Comparison of ENCODE assay signal across 21 mouse cellular contexts in the genomic region with DNA sequence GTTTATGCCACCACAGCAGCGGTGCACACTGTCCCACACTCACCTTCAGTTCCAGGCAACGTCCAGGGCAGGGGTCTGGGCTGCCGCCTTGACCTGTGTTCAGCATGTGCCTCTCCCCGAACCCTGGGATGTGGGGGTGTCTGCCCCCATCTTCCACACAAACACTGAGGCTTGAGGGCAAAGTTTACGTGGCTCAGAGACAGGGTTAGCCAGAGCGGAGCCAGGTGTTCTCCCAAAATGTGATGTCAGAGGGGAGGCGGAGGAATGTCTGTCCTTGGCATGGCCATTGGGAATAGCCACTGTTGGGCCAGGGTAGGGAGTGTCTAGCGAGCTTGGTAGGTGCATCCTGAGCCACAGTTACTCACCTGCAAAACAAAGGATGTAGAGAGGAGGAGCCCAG.
"Had no signal": no experiment of that assay in that cellular context is flagged by ENCODE, and none has a peak within 500 bp of the region (broad histone marks: within the 10 kb centered on the region; RNA-seq: fewer than 3 reads in every experiment).

No protein-coding gene starts in this region.

- H3K4me2 ChIP-seq: lung, embryonic 15.5 days; midbrain, embryonic 12.5 days; neural tube, embryonic 13.5 days; neural tube, embryonic 15.5 days had no signal

- H3K27ac ChIP-seq: lung, embryonic 15.5 days; macrophage; midbrain, embryonic 10.5 days; midbrain, embryonic 12.5 days; neural tube, embryonic 13.5 days; neural tube, embryonic 15.5 days had no signal

- H3K27me3 ChIP-seq: lung, embryonic 15.5 days; midbrain, embryonic 12.5 days; neural tube, embryonic 13.5 days; neural tube, embryonic 15.5 days had no signal

- H3K4me3 ChIP-seq: lung, embryonic 15.5 days; midbrain, embryonic 10.5 days; midbrain, embryonic 12.5 days; myocyte; neural tube, embryonic 13.5 days; neural tube, embryonic 15.5 days had no signal

- H3K9ac ChIP-seq: lung, embryonic 15.5 days; midbrain, embryonic 12.5 days; neural tube, embryonic 13.5 days; neural tube, embryonic 15.5 days had no signal

- H3K9me3 ChIP-seq: lung, embryonic 15.5 days; midbrain, embryonic 10.5 days; midbrain, embryonic 12.5 days; neural tube, embryonic 13.5 days; neural tube, embryonic 15.5 days had no signal

- DNase-seq: lung, adult 2 months; lung, postnatal 14 days; lung, postnatal 36 days; midbrain, embryonic 14.5 days; retina, postnatal 1 day; right cerebral cortex, adult 18-20 months; right cerebral cortex, postnatal 25 days; right cerebral cortex, postnatal 4 days; spleen, adult 18-20 months; thymus, adult 18-20 months; thymus, postnatal 25 days; thymus, postnatal 4 days had no signal

- H3K36me3 ChIP-seq: lung, embryonic 15.5 days; neural tube, embryonic 15.5 days had no signal

- ATAC-seq: lung, postnatal 0 days; midbrain, embryonic 16.5 days had no signal
